Mouse (Mus musculus) kidney, adult 2 months (tissue): ENCODE measurements at regions not wholly inside any gene's neighbourhood (a gene's known extent, or its start where the extent isn't known, plus 50 kb on each side); places are given as distances from the start of the nearest gene placed in this dataset.

ENCODE experiments used
- CTCF ChIP-seq: fragments of 200-500 bp; conservative IDR thresholded peaks from 2 replicates; pipeline ENCODE4 v1.5.1; 2011; ENCODE audit warnings: low read depth, mild to moderate bottlenecking, control low read depth, low read length, moderate library complexity, mixed read lengths; ENCODE audit not compliant: insufficient read depth, insufficient read length
- POLR2A ChIP-seq: fragments of 200-500 bp; IDR thresholded peaks from one replicate; pipeline ENCODE4 v1.6.1; 2011; ENCODE audit warnings: low read depth, low read length, control low read depth

GRCm38 (mm10) chr15:62524628-62525027 is 1320.3 kb downstream of the Gsdmc2 start:
- no peak for TF ChIP-seq POLR2A
- TF ChIP-seq CTCF = no peak
